Mouse (Mus musculus): Measurements from ENCODE around the gene Zfp958. TPM values are rescaled to one million over a fixed set of nuclear protein-coding genes. Genes with fewer than 3 reads are reported as not detected.
"Not testable (repeated sequence)": the region's sequence is repeated elsewhere in the genome, so short reads cannot be mapped to it uniquely, and the experiment has no call there.

The Zfp958 gene
- polyA plus RNA-seq, 2 experiments, result 5.4 to 13.4 TPM

DNA sequence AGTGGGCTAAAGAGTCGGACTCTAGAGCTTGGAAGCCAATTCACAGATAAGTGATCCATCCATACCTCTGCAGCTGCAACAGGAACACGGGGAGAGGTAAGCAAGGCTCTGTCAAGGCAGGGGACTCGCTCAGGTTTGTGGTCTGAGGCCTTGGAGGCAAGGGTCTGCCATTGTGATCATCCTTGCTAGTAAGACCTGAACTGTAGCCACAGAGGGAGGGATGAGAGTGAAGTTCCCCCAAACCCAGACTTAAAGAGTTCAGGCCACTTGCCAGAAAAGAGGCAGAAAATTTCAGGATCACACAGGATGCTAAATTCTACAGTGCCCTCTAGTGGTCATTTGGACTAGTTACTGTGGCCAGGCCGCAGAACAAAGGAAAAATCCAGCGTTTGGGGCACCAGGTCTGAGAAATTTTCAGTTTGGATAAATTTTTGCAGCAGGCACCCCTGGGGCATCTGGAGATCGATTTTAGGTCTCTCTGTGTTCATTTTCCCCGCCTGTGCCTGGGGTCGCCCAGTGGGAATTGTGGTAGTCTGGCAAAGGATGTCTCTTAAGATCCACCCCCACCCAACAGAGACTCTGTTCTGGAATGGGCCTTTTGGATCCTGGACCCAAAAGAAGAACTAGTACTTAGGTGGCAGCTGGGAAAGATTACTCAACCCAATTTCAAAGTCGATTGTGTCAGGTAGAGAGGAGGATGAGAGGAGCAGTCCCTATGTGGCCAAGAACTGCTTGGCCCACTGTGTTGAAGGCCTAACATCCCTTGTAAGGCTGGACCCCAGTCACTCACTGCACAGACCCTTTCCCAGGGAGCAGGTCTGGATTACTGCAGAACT, 24.6 kb upstream of the Zfp958 start:
- ATAC-seq (ENCODE audit: low FRiP score, low read depth) (peak; percentile 62), DNase-seq (ENCODE audit: low spot score) (peak; percentile 93)
- Histone ChIP-seq H3K36me3 (ENCODE audit: control insufficient read depth, insufficient read depth, low read length) (no peaks in the 10 kb centered on the region), H3K4me3 (replicated peaks; ENCODE audit: low read length) (no peak overlapping the region), H3K27me3 (ENCODE audit: control insufficient read depth, insufficient read depth, low read length) (no peaks in the 10 kb centered on the region), H3K9ac (ENCODE audit: low read depth, low read length, severe bottlenecking) (no peak overlapping the region), H3K4me2 (replicated peaks; ENCODE audit: low read depth, low read length, severe bottlenecking) (no peak overlapping the region), H3K4me1 (ENCODE audit: control insufficient read depth, insufficient read depth, low read length) (no peaks in the 10 kb centered on the region), H3K27ac (replicated peaks; ENCODE audit: low read depth, low read length) (no peak overlapping the region), H3K9me3 (ENCODE audit: control insufficient read depth, low read length) (no peaks in the 10 kb centered on the region)
- 37% methylated on average over 9 of the region's 9 CpGs for WGBS
- no peak for TF ChIP-seq POLR2A (IDR thresholded peaks at IDR 0.05; ENCODE audit: borderline replicate concordance, extremely low read depth, insufficient read depth, insufficient read length)

DNA sequence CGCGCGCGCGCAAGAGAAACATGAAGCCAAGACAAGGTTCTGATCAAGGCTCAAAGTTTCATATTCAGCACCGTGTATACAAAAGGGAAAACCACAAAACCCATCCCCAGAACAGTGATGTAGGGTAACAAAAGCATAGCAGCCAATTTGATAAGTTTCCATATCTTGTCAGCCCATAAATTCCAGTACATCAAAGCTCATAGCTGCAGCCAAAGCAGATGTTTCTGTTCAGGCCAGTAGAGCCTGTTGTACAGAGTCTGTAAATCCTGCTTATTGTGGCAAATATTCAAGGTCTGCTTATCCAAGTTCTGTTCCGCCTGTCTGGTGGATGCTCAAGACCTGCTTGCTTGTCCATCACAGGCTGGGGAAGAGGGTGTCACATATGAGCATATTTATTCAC, 4.1 kb upstream of the Zfp958 start:
- Histone ChIP-seq H3K27me3 (ENCODE audit: control insufficient read depth, insufficient read depth, low read length) (no peaks in the 10 kb centered on the region), H3K27ac (replicated peaks; ENCODE audit: low read depth, low read length) (no peak overlapping the region), H3K9me3 (ENCODE audit: control insufficient read depth, low read length) (no peaks in the 10 kb centered on the region), H3K4me2 (replicated peaks; ENCODE audit: low read depth, low read length, severe bottlenecking) (no peak overlapping the region), H3K4me3 (replicated peaks; ENCODE audit: low read length) (no peak overlapping the region), H3K4me1 (ENCODE audit: control insufficient read depth, insufficient read depth, low read length) (peaks cover 4% of the 10 kb centered on the region; the same call in 1 of the 2 replicates), H3K36me3 (ENCODE audit: control insufficient read depth, insufficient read depth, low read length) (no peaks in the 10 kb centered on the region), H3K9ac (ENCODE audit: low read depth, low read length, severe bottlenecking) (no peak overlapping the region)
- 79% methylated on average over 7 of the region's 7 CpGs for WGBS
- TF ChIP-seq POLR2A (IDR thresholded peaks at IDR 0.05; ENCODE audit: borderline replicate concordance, extremely low read depth, insufficient read depth, insufficient read length), result no peak
- peak; percentile 64 for DNase-seq (ENCODE audit: low spot score)
- ATAC-seq (ENCODE audit: low FRiP score, low read depth), result no peak

DNA sequence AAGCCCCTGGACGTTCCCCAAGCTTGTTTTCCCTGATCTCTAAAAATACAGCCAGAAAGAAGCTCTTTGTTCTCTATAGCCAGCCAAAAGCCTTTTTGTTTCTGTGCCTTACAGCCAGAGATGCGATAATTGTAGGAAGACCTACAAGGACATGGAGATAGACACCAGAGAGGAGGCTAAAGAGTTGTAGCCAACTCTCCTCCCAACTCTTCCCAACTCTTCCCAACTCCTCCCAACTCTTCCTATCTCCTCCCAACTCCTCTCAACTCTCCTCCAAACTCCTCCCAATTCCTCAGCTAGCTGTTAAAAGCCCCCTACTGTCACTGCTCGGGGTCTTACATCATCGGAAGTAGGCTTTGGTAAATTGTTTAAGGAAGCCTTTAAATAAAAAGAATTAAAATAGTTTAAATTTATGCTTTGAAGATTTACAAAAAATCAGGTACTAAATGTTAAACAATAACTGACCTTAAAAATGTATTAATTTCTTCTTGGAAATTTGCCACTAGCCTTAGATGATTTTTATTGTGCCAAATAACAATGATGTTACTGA, 1.3 kb upstream of the Zfp958 start:
- not testable (repeated sequence) for H3K27me3 ChIP-seq (ENCODE audit: control insufficient read depth, insufficient read depth, low read length); H3K9ac ChIP-seq (ENCODE audit: low read depth, low read length, severe bottlenecking); H3K36me3 ChIP-seq (ENCODE audit: control insufficient read depth, insufficient read depth, low read length); H3K4me1 ChIP-seq (ENCODE audit: control insufficient read depth, insufficient read depth, low read length); H3K9me3 ChIP-seq (ENCODE audit: control insufficient read depth, low read length); DNase-seq (ENCODE audit: low spot score); H3K27ac ChIP-seq (replicated peaks; ENCODE audit: low read depth, low read length); H3K4me2 ChIP-seq (replicated peaks; ENCODE audit: low read depth, low read length, severe bottlenecking); H3K4me3 ChIP-seq (replicated peaks; ENCODE audit: low read length); ATAC-seq (ENCODE audit: low FRiP score, low read depth)
- WGBS, result 73% methylated on average over 4 of the region's 4 CpGs

DNA sequence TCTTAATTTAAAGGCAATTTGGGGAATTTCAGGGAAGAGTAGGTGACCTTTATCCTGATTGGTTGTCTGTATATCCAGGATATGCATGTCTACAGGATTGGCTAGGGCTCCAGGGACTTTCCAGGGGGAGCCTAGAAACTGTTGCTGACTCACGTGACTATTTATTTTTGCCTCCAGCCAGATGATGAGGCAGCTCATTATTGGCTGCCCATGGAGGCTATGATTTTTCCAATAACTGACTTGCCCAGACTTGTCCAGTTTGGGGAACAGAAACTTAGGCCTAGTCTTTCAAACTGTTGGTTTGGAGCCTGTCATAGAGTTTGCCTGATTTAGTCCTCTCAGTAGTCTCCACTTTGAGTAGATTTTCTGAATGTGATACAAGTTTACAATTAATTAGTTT, 14.4 kb downstream of the Zfp958 start:
- ATAC-seq (ENCODE audit: low FRiP score, low read depth), result no peak
- DNase-seq (ENCODE audit: low spot score), result no peak
- Histone ChIP-seq H3K4me1 (ENCODE audit: control insufficient read depth, insufficient read depth, low read length) (no peaks in the 10 kb centered on the region), H3K4me2 (replicated peaks; ENCODE audit: low read depth, low read length, severe bottlenecking) (no peak overlapping the region), H3K27ac (replicated peaks; ENCODE audit: low read depth, low read length) (no peak overlapping the region), H3K36me3 (ENCODE audit: control insufficient read depth, insufficient read depth, low read length) (peaks cover 63% of the 10 kb centered on the region), H3K27me3 (ENCODE audit: control insufficient read depth, insufficient read depth, low read length) (no peaks in the 10 kb centered on the region), H3K4me3 (replicated peaks; ENCODE audit: low read length) (no peak overlapping the region), H3K9me3 (ENCODE audit: control insufficient read depth, low read length) (peaks cover 62% of the 10 kb centered on the region), H3K9ac (ENCODE audit: low read depth, low read length, severe bottlenecking) (no peak overlapping the region)
- 97% methylated on average over 1 of the region's 1 CpGs for WGBS
- TF ChIP-seq POLR2A (IDR thresholded peaks at IDR 0.05; ENCODE audit: borderline replicate concordance, extremely low read depth, insufficient read depth, insufficient read length), result no peak

DNA sequence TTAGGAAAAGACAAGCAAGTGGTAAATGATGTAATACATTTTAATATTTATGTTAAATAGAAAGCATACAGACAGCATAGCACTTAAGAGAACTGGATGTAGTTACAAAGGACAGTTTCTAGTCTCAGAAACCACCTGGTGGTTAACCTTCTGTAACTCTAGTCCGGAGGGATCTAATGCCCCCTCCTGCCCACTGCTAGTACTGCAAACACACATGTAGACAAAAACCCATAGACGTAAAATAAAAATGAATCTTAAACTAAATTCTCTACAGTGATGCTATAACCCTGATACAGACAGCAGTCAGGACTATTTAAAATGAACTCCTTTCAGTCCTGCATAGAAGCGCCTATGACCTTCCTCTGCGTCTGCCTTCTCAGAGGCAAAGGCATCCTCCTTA, 24.1 kb downstream of the Zfp958 start:
- Histone ChIP-seq H3K9me3 (ENCODE audit: control insufficient read depth, low read length) (0 out of 2 replicates have a peak, but pooled peaks cover 4% of the 10 kb centered on the region), H3K36me3 (ENCODE audit: control insufficient read depth, insufficient read depth, low read length) (0 out of 2 replicates have a peak, but pooled peaks cover 3% of the 10 kb centered on the region), H3K27ac (replicated peaks; ENCODE audit: low read depth, low read length) (no peak overlapping the region), H3K4me1 (ENCODE audit: control insufficient read depth, insufficient read depth, low read length) (no peaks in the 10 kb centered on the region), H3K4me2 (replicated peaks; ENCODE audit: low read depth, low read length, severe bottlenecking) (no peak overlapping the region), H3K4me3 (replicated peaks; ENCODE audit: low read length) (no peak overlapping the region), H3K9ac (ENCODE audit: low read depth, low read length, severe bottlenecking) (no peak overlapping the region), H3K27me3 (ENCODE audit: control insufficient read depth, insufficient read depth, low read length) (no peaks in the 10 kb centered on the region)
- TF ChIP-seq POLR2A (IDR thresholded peaks at IDR 0.05; ENCODE audit: borderline replicate concordance, extremely low read depth, insufficient read depth, insufficient read length), result no peak
- ATAC-seq (ENCODE audit: low FRiP score, low read depth) (no peak), DNase-seq (ENCODE audit: low spot score) (no peak)
- 93% methylated on average over 4 of the region's 4 CpGs for WGBS

DNA sequence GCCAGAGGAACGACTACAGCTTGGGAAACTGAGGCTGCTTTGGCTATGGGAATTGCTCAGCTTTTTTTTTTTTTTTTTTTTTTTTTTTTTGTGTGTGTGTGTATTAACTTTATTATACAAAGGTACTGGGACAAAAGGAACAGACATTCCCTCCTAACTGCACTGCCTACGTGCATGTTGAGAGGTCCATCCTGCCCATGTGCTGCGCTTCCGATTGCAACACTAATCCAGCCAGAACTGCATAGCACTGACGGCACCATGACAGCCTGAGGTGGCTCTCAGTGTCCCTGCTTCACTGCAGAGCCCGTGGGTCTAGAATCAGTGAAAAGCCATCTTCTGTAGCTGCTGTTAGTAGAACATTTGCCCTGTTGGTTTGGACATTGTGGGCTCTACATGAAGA, 30.0 kb downstream of the Zfp958 start:
- H3K36me3 ChIP-seq (ENCODE audit: control insufficient read depth, insufficient read depth, low read length); H3K9me3 ChIP-seq (ENCODE audit: control insufficient read depth, low read length); H3K4me3 ChIP-seq (replicated peaks; ENCODE audit: low read length); H3K27me3 ChIP-seq (ENCODE audit: control insufficient read depth, insufficient read depth, low read length); H3K4me2 ChIP-seq (replicated peaks; ENCODE audit: low read depth, low read length, severe bottlenecking); DNase-seq (ENCODE audit: low spot score); H3K27ac ChIP-seq (replicated peaks; ENCODE audit: low read depth, low read length); H3K9ac ChIP-seq (ENCODE audit: low read depth, low read length, severe bottlenecking); H3K4me1 ChIP-seq (ENCODE audit: control insufficient read depth, insufficient read depth, low read length); ATAC-seq (ENCODE audit: low FRiP score, low read depth): not testable (repeated sequence)
- WGBS, result 81% methylated on average over 6 of the region's 6 CpGs

Measured in limb, embryonic 14.5 days (tissue).